ENCODE assay signal across 30 mouse cellular contexts in genomic region chr11:87862805-87863204, GRCm38 (mm10). TPM values are rescaled to one million over a fixed set of nuclear protein-coding genes. Genes with fewer than 3 reads are reported as not detected.
DNase-seq lines count a peak whose midpoint lies in the region; ATAC-seq and TF ChIP-seq lines count a peak whose summit lies in the region.
"Had no signal": no experiment of that assay in that cellular context is flagged by ENCODE, and none has a peak within 500 bp of the region (broad histone marks: within the 10 kb centered on the region; RNA-seq: fewer than 3 reads in every experiment).

No protein-coding gene starts in this region.

- H3K36me3 ChIP-seq in heart, adult 2 months (ENCODE audit: control insufficient read depth, insufficient read depth, low read length) = no peaks in the 10 kb centered on the region
- H3K36me3 ChIP-seq in hindbrain, embryonic 13.5 days = peaks cover 40% of the 10 kb centered on the region
- H3K36me3 ChIP-seq in hindbrain, embryonic 16.5 days (ENCODE audit: control insufficient read depth, insufficient read depth, low read length) = no peaks in the 10 kb centered on the region

- H3K4me2 ChIP-seq in hindbrain, embryonic 13.5 days = no peak overlapping the region
- H3K4me2 ChIP-seq in hindbrain, embryonic 16.5 days (ENCODE audit: low read length) = no peak overlapping the region
- H3K4me2 ChIP-seq: embryonic facial prominence, embryonic 13.5 days; embryonic facial prominence, embryonic 15.5 days; forebrain, embryonic 13.5 days had no signal

- H3K27me3 ChIP-seq in heart, adult 2 months (ENCODE audit: control insufficient read depth, insufficient read depth, low read length) = no peaks in the 10 kb centered on the region
- H3K27me3 ChIP-seq in hindbrain, embryonic 13.5 days = no peaks in the 10 kb centered on the region
- H3K27me3 ChIP-seq in hindbrain, embryonic 16.5 days (replicated peaks; ENCODE audit: control insufficient read depth, insufficient read depth, low read length) = no peaks in the 10 kb centered on the region
- H3K27me3 ChIP-seq: embryonic facial prominence, embryonic 13.5 days; embryonic facial prominence, embryonic 15.5 days; forebrain, embryonic 13.5 days had no signal

- H3K27ac ChIP-seq in heart, adult 2 months = no peak overlapping the region
- H3K27ac ChIP-seq in hindbrain, embryonic 13.5 days = no peak overlapping the region
- H3K27ac ChIP-seq in hindbrain, embryonic 16.5 days (ENCODE audit: low read depth, low read length) = no peak overlapping the region
- H3K27ac ChIP-seq: embryonic facial prominence, embryonic 13.5 days; embryonic facial prominence, embryonic 15.5 days; forebrain, embryonic 10.5 days; forebrain, embryonic 13.5 days had no signal

- 78% methylated on average over 13 of the region's 13 CpGs for WGBS in heart, adult 2 months
- WGBS in hindbrain, embryonic 13.5 days = 95% methylated on average over 13 of the region's 13 CpGs
- 92% methylated on average over 13 of the region's 13 CpGs for WGBS in hindbrain, embryonic 16.5 days

- TF ChIP-seq CTCF in heart, adult 2 months (IDR thresholded peaks at IDR 0.05) = no peak

- ATAC-seq in hindbrain, embryonic 13.5 days (ENCODE audit: low FRiP score) = no peak
- no peak for ATAC-seq in hindbrain, embryonic 16.5 days
- ATAC-seq: forebrain, embryonic 13.5 days; forebrain, embryonic 16.5 days had no signal

- TF ChIP-seq EP300 in heart, adult 2 months (IDR thresholded peaks at IDR 0.05; ENCODE audit: insufficient read depth, low read depth, low read length) = no peak

- H3K9ac ChIP-seq in heart, adult 2 months (ENCODE audit: low read depth, low read length) = no peak overlapping the region
- H3K9ac ChIP-seq in hindbrain, embryonic 13.5 days = peak overlapping the region; percentile 24; the same call in 1 of the 2 replicates
- H3K9ac ChIP-seq in hindbrain, embryonic 16.5 days (ENCODE audit: low read depth, low read length) = no peak overlapping the region
- H3K9ac ChIP-seq: embryonic facial prominence, embryonic 13.5 days; embryonic facial prominence, embryonic 15.5 days; forebrain, embryonic 13.5 days had no signal

- H3K4me1 ChIP-seq in heart, adult 2 months (ENCODE audit: control insufficient read depth, insufficient read depth, low read length) = no peaks in the 10 kb centered on the region
- H3K4me1 ChIP-seq in hindbrain, embryonic 13.5 days (replicated peaks) = no peaks in the 10 kb centered on the region
- H3K4me1 ChIP-seq in hindbrain, embryonic 16.5 days (ENCODE audit: control insufficient read depth, insufficient read depth, low read depth, low read length) = no peaks in the 10 kb centered on the region
- H3K4me1 ChIP-seq: embryonic facial prominence, embryonic 13.5 days; embryonic facial prominence, embryonic 15.5 days; forebrain, embryonic 10.5 days; forebrain, embryonic 13.5 days had no signal

- H3K79me2 ChIP-seq in heart, adult 2 months (replicated peaks; ENCODE audit: control insufficient read depth, insufficient read depth, low read length) = no peaks in the 10 kb centered on the region

- no peak for TF ChIP-seq POLR2A in heart, adult 2 months (IDR thresholded peaks at IDR 0.05; ENCODE audit: insufficient read depth, low read depth, low read length)

- H3K4me3 ChIP-seq in heart, adult 2 months = no peak overlapping the region
- no peak overlapping the region for H3K4me3 ChIP-seq in hindbrain, embryonic 13.5 days
- no peak overlapping the region for H3K4me3 ChIP-seq in hindbrain, embryonic 16.5 days (ENCODE audit: low read length)
- H3K4me3 ChIP-seq: embryonic facial prominence, embryonic 13.5 days; embryonic facial prominence, embryonic 15.5 days; erythroblast, embryonic 14.5 days; forebrain, embryonic 10.5 days; forebrain, embryonic 13.5 days had no signal

- peak; percentile 30 for DNase-seq in adrenal gland, postnatal 14 days
- DNase-seq in adrenal gland, postnatal 25 days = no peak
- DNase-seq in heart, adult 11 months = peak; percentile 93
- DNase-seq in heart, adult 8-10 months (ENCODE audit: low spot score) = no peak
- DNase-seq in heart, adult 2 months = peak; percentile 14 to 29
- DNase-seq in heart, adult 9 months (ENCODE audit: low spot score in 2 of 2) = no peak
- DNase-seq: adrenal gland, adult 2 months; adrenal gland, postnatal 36 days; cerebellum, adult 11 months; cerebellum, adult 18-20 months; cerebellum, adult 8-10 months; cerebellum, adult 9-11 months; cerebellum, postnatal 14 days; cerebellum, postnatal 36 days; embryo, embryonic 11 days had no signal

- no peaks in the 10 kb centered on the region for H3K9me3 ChIP-seq in hindbrain, embryonic 13.5 days
- H3K9me3 ChIP-seq in hindbrain, embryonic 16.5 days (ENCODE audit: control insufficient read depth, low read length) = no peaks in the 10 kb centered on the region
- H3K9me3 ChIP-seq: embryonic facial prominence, embryonic 13.5 days; embryonic facial prominence, embryonic 15.5 days; forebrain, embryonic 10.5 days; forebrain, embryonic 13.5 days had no signal

- intact Hi-C loops in heart, adult 2 months (cut with DNase I) = no loop called here

RNA-seq across cellular contexts. Expression of gene Mks1, which starts 9.8 kb away (rescaled TPM):
- 9.5 and 14.3 TPM in 2 replicates for total RNA-seq in adrenal gland, postnatal 14 days (2021)
- 12.1 and 15.6 TPM in 2 replicates for total RNA-seq in adrenal gland, postnatal 25 days (2021)
- total RNA-seq in heart, adult 8-10 months (2022) = 1 to 10 TPM; 2.2 to 4.0 (median 3.4) TPM
- total RNA-seq in heart, adult 2 months (2021) = 1 to 10 TPM; 2.2 to 2.9 TPM
- 4.6 and 5.4 TPM in 2 replicates for polyA plus RNA-seq in heart, adult 2 months (2012; rRNA removed)
- 14.7 and 15.3 TPM in 2 replicates for polyA plus RNA-seq in hindbrain, embryonic 13.5 days (2015; fragmentation: Nextera tagmentation; extraction: Ambion mirVana)
- 11.3 and 12.2 TPM in 2 replicates for polyA plus RNA-seq in hindbrain, embryonic 16.5 days (2015; fragmentation: Nextera tagmentation; extraction: Ambion mirVana)

RNA-seq across cellular contexts. Expression of gene Epx, which starts 12.5 kb away (rescaled TPM):
- 0.63 TPM in 1 of 2 replicates, not detected in the other for total RNA-seq in adrenal gland, postnatal 14 days (2021)
- not detected in 2 replicates for total RNA-seq in adrenal gland, postnatal 25 days (2021)
- total RNA-seq in heart, adult 8-10 months (2022) = not detected
- total RNA-seq in heart, adult 2 months (2021) = not detected
- polyA plus RNA-seq in heart, adult 2 months (2012; rRNA removed) = not detected in 2 replicates
- polyA plus RNA-seq in hindbrain, embryonic 13.5 days (2015; fragmentation: Nextera tagmentation; extraction: Ambion mirVana) = 0.06 TPM in 1 of 2 replicates, not detected in the other
- 0.47 and 1.4 TPM in 2 replicates for polyA plus RNA-seq in hindbrain, embryonic 16.5 days (2015; fragmentation: Nextera tagmentation; extraction: Ambion mirVana)
- total RNA-seq: adrenal gland, adult 2 months; adrenal gland, postnatal 36 days; MEL had no signal
- polyA plus RNA-seq: adrenal gland, adult 2 months; C2C12; forebrain, embryonic 10.5 days; forebrain, embryonic 13.5 days; forebrain, embryonic 16.5 days had no signal

RNA-seq across cellular contexts. Expression of gene Olfr462, which starts 29.3 kb away (rescaled TPM):
- not detected in 2 replicates for total RNA-seq in adrenal gland, postnatal 14 days (2021)
- total RNA-seq in adrenal gland, postnatal 25 days (2021) = not detected in 2 replicates
- not detected for total RNA-seq in heart, adult 8-10 months (2022)
- not detected for total RNA-seq in heart, adult 2 months (2021)
- not detected in 2 replicates for polyA plus RNA-seq in heart, adult 2 months (2012; rRNA removed)
- not detected in 2 replicates for polyA plus RNA-seq in hindbrain, embryonic 13.5 days (2015; fragmentation: Nextera tagmentation; extraction: Ambion mirVana)
- polyA plus RNA-seq in hindbrain, embryonic 16.5 days (2015; fragmentation: Nextera tagmentation; extraction: Ambion mirVana) = not detected in 2 replicates
- total RNA-seq: adrenal gland, adult 2 months; adrenal gland, postnatal 36 days; common myeloid progenitor, adult 5-6 weeks; ES-E14; MEL had no signal
- polyA plus RNA-seq: adrenal gland, adult 2 months; brain, embryonic 14.5 days; C2C12; embryonic facial prominence, embryonic 11.5 days; embryonic facial prominence, embryonic 13.5 days; embryonic facial prominence, embryonic 15.5 days; erythroblast, embryonic 14.5 days; forebrain, embryonic 10.5 days; forebrain, embryonic 13.5 days; forebrain, embryonic 16.5 days; frontal cortex, adult 2 months had no signal

RNA-seq across cellular contexts. Expression of gene Olfr463, which starts 34.4 kb away (rescaled TPM):
- not detected in 2 replicates for total RNA-seq in adrenal gland, postnatal 14 days (2021)
- not detected in 2 replicates for total RNA-seq in adrenal gland, postnatal 25 days (2021)
- total RNA-seq in heart, adult 8-10 months (2022) = not detected
- not detected for total RNA-seq in heart, adult 2 months (2021)
- not detected in 2 replicates for polyA plus RNA-seq in heart, adult 2 months (2012; rRNA removed)
- not detected in 2 replicates for polyA plus RNA-seq in hindbrain, embryonic 13.5 days (2015; fragmentation: Nextera tagmentation; extraction: Ambion mirVana)
- polyA plus RNA-seq in hindbrain, embryonic 16.5 days (2015; fragmentation: Nextera tagmentation; extraction: Ambion mirVana) = not detected in 2 replicates
- total RNA-seq: adrenal gland, adult 2 months; adrenal gland, postnatal 36 days; common myeloid progenitor, adult 5-6 weeks; ES-E14; MEL had no signal
- polyA plus RNA-seq: adrenal gland, adult 2 months; C2C12; embryonic facial prominence, embryonic 11.5 days; embryonic facial prominence, embryonic 13.5 days; embryonic facial prominence, embryonic 15.5 days; erythroblast, embryonic 14.5 days; forebrain, embryonic 10.5 days; forebrain, embryonic 13.5 days; forebrain, embryonic 16.5 days; frontal cortex, adult 2 months had no signal

RNA-seq across cellular contexts. Expression of gene Lpo, which starts 34.7 kb away (rescaled TPM):
- not detected in 2 replicates for total RNA-seq in adrenal gland, postnatal 14 days (2021)
- not detected in 2 replicates for total RNA-seq in adrenal gland, postnatal 25 days (2021)
- not detected for total RNA-seq in heart, adult 8-10 months (2022)
- total RNA-seq in heart, adult 2 months (2021) = not detected
- 0.04 TPM in 1 of 2 replicates, not detected in the other for polyA plus RNA-seq in heart, adult 2 months (2012; rRNA removed)
- polyA plus RNA-seq in hindbrain, embryonic 13.5 days (2015; fragmentation: Nextera tagmentation; extraction: Ambion mirVana) = 0.41 and 1.5 TPM in 2 replicates
- 2.3 and 4.5 TPM in 2 replicates for polyA plus RNA-seq in hindbrain, embryonic 16.5 days (2015; fragmentation: Nextera tagmentation; extraction: Ambion mirVana)
- total RNA-seq: adrenal gland, adult 2 months; adrenal gland, postnatal 36 days; common myeloid progenitor, adult 5-6 weeks; ES-E14; MEL had no signal
- polyA plus RNA-seq: adrenal gland, adult 2 months; C2C12; erythroblast, embryonic 14.5 days had no signal

Comparison
In these comparisons a context has a peak if more than half of its experiments do, and no peak if none do; other contexts are left out.
1. DNase-seq: peak in adrenal gland, postnatal 14 days (single experiment), heart, adult 11 months (single experiment) and heart, adult 2 months (2 of 2); none in adrenal gland, postnatal 25 days (single experiment), heart, adult 8-10 months (single experiment) and heart, adult 9 months (0 of 2).